Mouse (Mus musculus): Measurements from ENCODE around the gene Gm12248.

Gene Gm12248

GRCm38 (mm10) chr11:58093021-58093528 lies at the start of gene Gm12248:
TSS of gene Gm12248 (minus strand) at chr11:58093134.
- peak; percentile 31 to 56 for DNase-seq

DNA sequence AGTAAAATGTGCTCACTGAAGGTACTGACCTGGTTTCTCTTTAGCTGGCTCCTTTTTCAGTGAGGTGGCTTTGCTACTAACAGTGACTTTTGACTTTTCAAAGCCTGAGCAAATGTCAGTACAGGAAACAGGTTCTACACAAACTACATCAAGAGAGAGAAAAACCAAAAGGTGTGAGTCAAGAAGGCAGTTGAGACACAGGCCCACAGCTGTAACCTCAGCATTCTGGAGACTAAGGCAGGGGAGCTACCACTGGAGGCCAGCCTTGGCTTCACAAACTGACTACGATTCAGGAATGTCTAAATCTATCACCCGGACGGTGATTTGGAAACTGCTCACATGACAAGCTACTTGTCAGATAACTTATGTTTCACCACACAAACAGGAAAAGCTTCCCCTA lies 46.5 kb upstream of the Gm12248 start:
- no peak for DNase-seq

DNA sequence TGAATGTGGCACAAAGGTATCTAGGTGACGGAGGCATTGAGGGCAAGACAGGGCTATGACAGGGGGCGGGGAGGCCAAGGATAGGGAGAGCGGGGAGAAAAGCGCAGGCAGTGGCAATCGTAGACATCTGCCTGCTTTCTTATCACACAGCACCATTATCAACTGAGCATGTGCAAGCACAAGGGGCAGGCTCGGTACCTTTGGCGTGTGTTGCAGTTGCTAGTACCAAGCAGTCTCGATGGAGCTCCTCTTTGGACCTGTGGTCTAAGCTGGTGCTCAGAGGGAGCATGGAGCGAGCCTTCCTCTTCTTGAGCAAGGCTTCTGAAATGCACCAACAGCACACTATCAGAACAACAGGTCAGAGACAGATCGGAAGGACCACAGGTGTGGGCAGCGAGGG lies 45.9 kb upstream of the Gm12248 start:
- DNase-seq = no peak

GRCm38 (mm10) chr11:58136677-58137076 lies 43.7 kb upstream of the Gm12248 start:
- no peak for DNase-seq

- peak in 1 of 2 experiments; percentile 27 for DNase-seq
Measured at GRCm38 (mm10) chr11:58135296-58135695, 42.4 kb upstream of the Gm12248 start.

DNA sequence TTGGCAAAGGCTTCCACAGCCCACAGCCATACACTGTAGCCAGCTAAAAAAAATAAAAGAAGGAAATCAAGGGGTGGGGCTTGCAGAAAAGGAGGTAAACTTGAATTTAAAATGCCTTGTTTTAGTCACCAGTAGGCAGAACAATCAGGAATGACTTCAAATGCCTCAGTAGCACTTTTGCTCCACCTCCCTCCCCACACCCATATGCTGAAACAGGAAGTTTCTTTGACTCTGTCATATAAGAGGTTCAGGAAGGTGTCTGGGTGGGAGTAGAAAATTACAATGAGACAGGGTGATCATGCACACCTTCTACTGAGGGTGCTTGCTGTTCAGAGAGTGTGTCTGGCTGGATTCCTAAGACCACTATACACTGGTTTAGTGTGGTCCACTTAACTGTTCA lies 41.9 kb upstream of the Gm12248 start:
- no peak for DNase-seq

GRCm38 (mm10) chr11:58132026-58132425 lies 39.1 kb upstream of the Gm12248 start:
- no peak for DNase-seq

GRCm38 (mm10) chr11:58129302-58129843 lies 36.4 kb upstream of the Gm12248 start:
- no peak for DNase-seq

- no peak for DNase-seq
Measured at GRCm38 (mm10) chr11:58127544-58127943, 34.6 kb upstream of the Gm12248 start.

DNA sequence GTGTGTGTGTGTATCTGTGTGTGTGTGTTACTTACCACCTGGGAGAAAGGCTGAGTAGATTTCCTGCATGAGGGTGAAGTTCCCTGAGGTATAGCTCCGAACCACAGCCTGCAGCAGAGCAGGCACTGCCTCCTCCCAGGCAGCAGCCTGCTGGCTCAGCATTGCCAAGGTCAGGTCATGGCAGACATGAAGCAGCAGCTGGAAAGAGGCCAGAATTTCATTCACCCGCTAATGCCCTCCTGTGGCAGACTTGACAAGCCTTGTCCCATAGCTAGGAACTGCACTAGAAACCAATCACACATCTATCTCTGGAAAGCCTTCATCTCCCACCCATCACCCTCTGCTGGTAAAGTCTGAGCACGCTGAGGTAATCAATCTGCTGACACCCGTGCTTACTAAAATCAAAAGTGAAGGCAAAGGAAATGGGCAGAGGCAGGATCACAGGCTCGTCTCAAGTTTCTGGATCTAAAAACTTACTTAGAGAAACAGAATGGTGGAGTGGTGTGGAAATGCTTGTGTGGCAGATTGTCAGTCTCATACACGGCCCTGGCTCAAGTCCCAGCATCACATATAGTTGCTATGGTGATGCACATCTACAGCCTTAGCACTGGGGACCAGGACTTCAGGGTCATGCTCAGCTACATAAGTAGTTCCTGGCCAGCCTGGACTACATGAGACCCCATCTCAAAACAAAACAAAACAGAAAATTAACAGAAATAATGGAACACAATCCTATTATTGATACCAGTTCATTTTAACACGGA lies 33.6 kb upstream of the Gm12248 start:
- peak; percentile 43 to 62 for DNase-seq

- peak in 1 of 2 experiments; percentile 53 for DNase-seq
Measured at GRCm38 (mm10) chr11:58125021-58125420, 32.1 kb upstream of the Gm12248 start.

GRCm38 (mm10) chr11:58123711-58124110 lies 30.8 kb upstream of the Gm12248 start:
- DNase-seq = no peak

- DNase-seq = no peak
Measured at GRCm38 (mm10) chr11:58121351-58121750, 28.4 kb upstream of the Gm12248 start.

DNA sequence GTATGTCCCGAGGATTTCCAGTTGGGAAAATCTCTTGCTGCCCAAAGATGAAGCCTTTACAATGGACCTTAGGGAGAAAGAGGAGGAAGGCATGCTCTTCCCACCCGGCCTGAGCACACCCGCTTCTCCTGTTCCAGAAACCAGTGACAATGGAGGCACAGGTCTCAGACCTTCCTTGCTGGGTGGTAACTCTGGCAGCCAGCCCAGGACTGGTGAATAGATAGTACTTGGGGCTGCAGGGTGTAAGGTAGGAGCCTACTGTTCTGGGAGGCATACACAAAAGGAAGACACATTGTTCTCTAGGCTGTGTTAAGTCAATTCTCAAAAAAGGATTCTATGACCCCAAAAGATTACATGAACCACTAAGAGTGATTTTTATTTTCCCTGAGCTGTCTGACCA lies 27.7 kb upstream of the Gm12248 start:
- DNase-seq = no peak

GRCm38 (mm10) chr11:58117044-58117652 lies 24.2 kb upstream of the Gm12248 start:
- DNase-seq = no peak

- no peak for DNase-seq
Measured at GRCm38 (mm10) chr11:58116560-58116959, 23.6 kb upstream of the Gm12248 start.

GRCm38 (mm10) chr11:58107664-58108337 lies 14.9 kb upstream of the Gm12248 start:
- no peak for DNase-seq

- DNase-seq = no peak
Measured at GRCm38 (mm10) chr11:58107009-58107408, 14.1 kb upstream of the Gm12248 start.

GRCm38 (mm10) chr11:58104351-58104791 lies 11.4 kb upstream of the Gm12248 start:
- peak; percentile 70 to 73 for DNase-seq

- DNase-seq = peak; percentile 100
Measured at GRCm38 (mm10) chr11:58103697-58104306, 10.9 kb upstream of the Gm12248 start, which contains the start of gene Cnot8. TSS of gene Cnot8 (plus strand) at chr11:58104153.

DNA sequence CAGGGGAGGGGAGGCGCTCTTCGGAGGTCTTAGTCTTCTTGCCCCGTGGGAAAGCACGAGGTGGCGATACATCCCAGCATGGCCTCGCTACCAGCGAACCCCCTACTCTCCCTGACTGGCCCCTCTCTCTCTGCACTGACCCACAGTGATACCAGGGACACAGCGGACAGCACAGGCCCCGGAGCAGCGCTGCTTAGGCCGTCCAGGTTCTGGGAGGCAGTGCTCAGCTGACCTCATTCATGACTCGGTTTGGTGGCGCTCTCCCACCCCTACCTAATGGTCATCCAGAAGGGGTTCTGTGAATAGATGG lies 10.4 kb upstream of the Gm12248 start:
- no peak for DNase-seq

- no peak for DNase-seq
Measured at GRCm38 (mm10) chr11:58102581-58103343, 9.8 kb upstream of the Gm12248 start.
